Mouse (Mus musculus): ENCODE measurements around the gene Tmc1. TPM values are rescaled to one million over a fixed set of nuclear protein-coding genes. Genes with fewer than 3 reads are reported as not detected.

Gene Tmc1
- total RNA-seq (2015; ENCODE audit: low replicate concordance) (not detected in 2 replicates), total RNA-seq (2017; ENCODE audit: low replicate concordance) (not detected in 2 replicates)

- ATAC-seq (replicated peaks; ENCODE audit: low FRiP score, poor library complexity, severe bottlenecking): no peak
Observed at GRCm38 (mm10) chr19:20953874-20954273, at the start of gene Tmc1. Tmc1 (minus strand) TSS chr19:20954202.

GRCm38 (mm10) chr19:21001552-21001951 is 47.5 kb upstream of the Tmc1 start:
- ATAC-seq (replicated peaks; ENCODE audit: low FRiP score, poor library complexity, severe bottlenecking): no peak

GRCm38 (mm10) chr19:20979244-20979643 is 25.2 kb upstream of the Tmc1 start:
- no peak for ATAC-seq (replicated peaks; ENCODE audit: low FRiP score, poor library complexity, severe bottlenecking)

- no peak for ATAC-seq (replicated peaks; ENCODE audit: low FRiP score, poor library complexity, severe bottlenecking)
Observed at GRCm38 (mm10) chr19:20978148-20978547, 24.1 kb upstream of the Tmc1 start.

- no peak for ATAC-seq (replicated peaks; ENCODE audit: low FRiP score, poor library complexity, severe bottlenecking)
Observed at GRCm38 (mm10) chr19:20971926-20972325, 17.9 kb upstream of the Tmc1 start.

- ATAC-seq (replicated peaks; ENCODE audit: low FRiP score, poor library complexity, severe bottlenecking): no peak
Observed at GRCm38 (mm10) chr19:20954815-20955214, 813 bp upstream of the Tmc1 start.

GRCm38 (mm10) chr19:20944446-20944845 is 9.6 kb downstream of the Tmc1 start:
- no peak for ATAC-seq (replicated peaks; ENCODE audit: low FRiP score, poor library complexity, severe bottlenecking)

GRCm38 (mm10) chr19:20924282-20924681 is 29.7 kb downstream of the Tmc1 start:
- ATAC-seq (replicated peaks; ENCODE audit: low FRiP score, poor library complexity, severe bottlenecking): no peak

GRCm38 (mm10) chr19:20923336-20924211 is 30.4 kb downstream of the Tmc1 start:
- ATAC-seq (replicated peaks; ENCODE audit: low FRiP score, poor library complexity, severe bottlenecking): no peak

GRCm38 (mm10) chr19:20918241-20918640 is 35.8 kb downstream of the Tmc1 start:
- ATAC-seq (replicated peaks; ENCODE audit: low FRiP score, poor library complexity, severe bottlenecking): no peak

- no peak for ATAC-seq (replicated peaks; ENCODE audit: low FRiP score, poor library complexity, severe bottlenecking)
Observed at GRCm38 (mm10) chr19:20915151-20915550, 38.9 kb downstream of the Tmc1 start.

- ATAC-seq (replicated peaks; ENCODE audit: low FRiP score, poor library complexity, severe bottlenecking): no peak
Observed at GRCm38 (mm10) chr19:20910356-20910755, 43.6 kb downstream of the Tmc1 start.

- no peak for ATAC-seq (replicated peaks; ENCODE audit: low FRiP score, poor library complexity, severe bottlenecking)
Observed at GRCm38 (mm10) chr19:20881205-20881604, 72.8 kb downstream of the Tmc1 start.

- no peak for ATAC-seq (replicated peaks; ENCODE audit: low FRiP score, poor library complexity, severe bottlenecking)
Observed at GRCm38 (mm10) chr19:20875881-20876280, 78.1 kb downstream of the Tmc1 start.

GRCm38 (mm10) chr19:20861779-20862178 is 92.2 kb downstream of the Tmc1 start:
- ATAC-seq (replicated peaks; ENCODE audit: low FRiP score, poor library complexity, severe bottlenecking): no peak

GRCm38 (mm10) chr19:20860270-20860669 is 93.7 kb downstream of the Tmc1 start:
- no peak for ATAC-seq (replicated peaks; ENCODE audit: low FRiP score, poor library complexity, severe bottlenecking)

GRCm38 (mm10) chr19:20857819-20858218 is 96.2 kb downstream of the Tmc1 start:
- no peak for ATAC-seq (replicated peaks; ENCODE audit: low FRiP score, poor library complexity, severe bottlenecking)

- ATAC-seq (replicated peaks; ENCODE audit: low FRiP score, poor library complexity, severe bottlenecking): no peak
Observed at GRCm38 (mm10) chr19:20848906-20849305, 105.1 kb downstream of the Tmc1 start.

GRCm38 (mm10) chr19:20847476-20848073 is 106.4 kb downstream of the Tmc1 start:
- ATAC-seq (replicated peaks; ENCODE audit: low FRiP score, poor library complexity, severe bottlenecking): no peak

- no peak for ATAC-seq (replicated peaks; ENCODE audit: low FRiP score, poor library complexity, severe bottlenecking)
Observed at GRCm38 (mm10) chr19:20837422-20837821, 116.6 kb downstream of the Tmc1 start.

Data from erythroid progenitor cell, adult 5-6 weeks (primary cell).